Mouse (Mus musculus): Measurements from ENCODE around the gene Bola3. TPM values are rescaled to one million over a fixed set of nuclear protein-coding genes. Genes with fewer than 3 reads are reported as not detected.
A peak's percentile ranks its signal among the peaks of the same experiment; 100 is the strongest.

Gene Bola3
- total RNA-seq, 2 experiments from 2014 or later: 90.1 to 127 TPM

DNA sequence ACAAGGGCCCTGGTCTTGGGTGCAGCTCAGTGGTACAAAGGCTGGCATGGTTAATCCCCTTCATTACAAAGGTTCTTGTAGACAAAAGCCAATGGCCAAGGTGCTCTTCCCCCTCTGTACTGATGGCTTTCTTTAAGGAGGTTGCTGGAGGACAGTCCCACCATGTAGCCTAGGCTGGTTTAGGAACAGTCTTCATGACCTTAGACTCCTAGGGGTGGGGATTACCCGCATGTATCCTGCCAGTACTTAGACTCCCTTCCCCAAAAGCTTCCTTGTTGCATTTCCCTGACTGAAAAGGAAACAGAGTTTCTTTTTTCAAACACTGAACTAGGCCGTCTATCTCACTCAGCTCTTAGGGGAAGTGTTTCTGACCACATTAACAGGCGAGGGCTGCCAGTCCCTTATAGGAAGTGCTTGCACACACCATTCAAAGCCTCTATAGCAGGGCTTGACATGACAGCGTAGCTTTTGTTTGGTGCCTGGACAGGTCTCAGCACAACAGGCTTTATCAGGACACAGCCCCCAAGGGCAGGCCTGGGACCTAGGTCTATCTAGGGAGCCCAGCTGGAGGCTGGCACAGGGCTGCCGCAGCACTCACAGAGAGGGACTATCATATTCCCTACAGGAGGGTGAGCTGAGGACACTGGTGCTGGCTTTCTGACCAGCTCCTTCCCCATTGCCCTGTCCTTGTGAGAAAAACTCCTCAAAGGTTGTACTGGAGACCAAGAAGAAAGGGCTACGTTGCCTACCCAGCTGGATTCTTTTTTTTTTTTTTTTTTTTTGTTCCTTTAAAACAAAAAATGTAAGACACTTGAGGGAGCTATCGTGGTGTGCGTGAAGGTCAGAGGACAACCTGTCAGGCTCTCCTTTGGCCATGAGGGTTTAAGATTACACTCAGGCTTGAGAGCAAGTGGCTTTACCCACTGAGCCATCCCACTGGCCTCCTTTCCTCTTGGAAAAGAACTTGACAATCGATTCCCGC lies 32.9 kb downstream of the Bola3 start:
- ATAC-seq (replicated peaks; ENCODE audit: low FRiP score, low TSS enrichment, poor library complexity, severe bottlenecking): peak; percentile 98

DNA sequence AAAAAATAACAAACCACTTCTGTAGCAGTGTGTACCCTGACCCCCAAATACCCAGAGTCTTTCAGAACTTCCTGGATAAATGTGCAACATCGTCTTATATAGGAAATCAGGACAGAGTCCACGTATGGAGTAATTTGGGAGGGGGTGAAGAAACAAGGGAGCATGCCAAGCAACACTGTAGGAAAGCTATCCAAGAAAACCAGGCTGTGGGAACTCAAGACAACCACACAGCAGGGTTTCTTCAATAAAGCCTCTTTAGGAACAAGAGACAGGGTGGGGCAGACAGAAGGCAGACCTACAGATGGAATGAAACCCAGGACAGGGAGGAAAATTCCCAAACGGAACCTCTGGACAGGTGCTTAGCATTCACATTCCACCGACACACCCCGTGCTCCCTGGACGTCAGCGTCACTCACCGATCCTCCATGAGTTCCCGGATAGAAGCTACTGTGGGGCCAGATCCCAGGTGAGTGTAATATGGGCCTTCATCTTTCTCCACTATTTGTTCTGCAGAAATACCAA lies 36.7 kb downstream of the Bola3 start:
- ATAC-seq (replicated peaks; ENCODE audit: low FRiP score, low TSS enrichment, poor library complexity, severe bottlenecking): no peak

DNA sequence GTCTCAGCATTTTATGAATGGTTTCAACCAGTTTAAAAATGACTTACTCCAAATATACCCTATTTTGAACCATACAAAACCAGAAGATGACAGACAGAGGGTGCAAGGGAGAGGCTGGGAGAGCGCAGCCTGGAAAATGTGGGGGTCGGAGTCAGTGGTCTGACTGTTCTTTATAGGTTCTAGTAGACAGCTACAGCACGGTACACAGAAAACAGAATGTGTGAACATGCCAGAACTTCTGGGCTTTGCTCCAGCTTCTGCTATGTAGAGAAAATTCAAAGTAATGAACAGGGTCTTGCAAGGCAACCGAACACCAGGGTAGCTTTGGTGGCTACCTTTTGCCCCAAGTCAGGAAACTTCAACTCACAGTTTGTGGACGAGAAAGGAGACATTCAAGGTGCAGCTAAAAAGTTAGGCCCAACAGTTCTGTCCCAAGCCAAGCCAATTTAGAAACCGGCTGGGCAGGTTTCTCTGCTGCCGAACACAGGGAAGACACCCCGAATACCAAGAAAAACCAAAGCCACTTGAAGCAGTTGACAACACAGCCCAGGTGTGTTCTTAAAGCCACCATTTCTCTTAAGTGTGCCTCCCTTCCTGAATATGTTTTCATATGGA lies 43.3 kb downstream of the Bola3 start:
- ATAC-seq (replicated peaks; ENCODE audit: low FRiP score, low TSS enrichment, poor library complexity, severe bottlenecking): no peak

DNA sequence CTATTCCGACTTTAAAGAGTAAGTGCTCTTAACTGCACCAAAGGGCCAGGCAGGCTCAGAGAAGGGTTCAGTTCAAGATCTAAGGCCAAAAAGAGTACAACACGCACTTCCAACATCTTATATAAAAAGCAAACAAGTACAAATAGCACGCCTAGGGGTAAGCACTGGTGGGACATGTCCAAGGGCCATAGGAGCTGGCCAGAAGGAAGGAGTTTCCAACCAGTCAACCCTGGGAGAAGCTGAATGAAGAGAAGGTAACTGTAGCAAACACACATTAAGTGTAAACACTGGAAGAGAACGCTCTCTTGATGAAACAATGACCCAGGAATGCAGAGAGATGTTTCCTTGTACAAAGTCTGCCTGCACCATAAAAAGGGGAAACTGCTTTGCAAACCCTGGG lies 45.2 kb downstream of the Bola3 start:
- ATAC-seq (replicated peaks; ENCODE audit: low FRiP score, low TSS enrichment, poor library complexity, severe bottlenecking): no peak

DNA sequence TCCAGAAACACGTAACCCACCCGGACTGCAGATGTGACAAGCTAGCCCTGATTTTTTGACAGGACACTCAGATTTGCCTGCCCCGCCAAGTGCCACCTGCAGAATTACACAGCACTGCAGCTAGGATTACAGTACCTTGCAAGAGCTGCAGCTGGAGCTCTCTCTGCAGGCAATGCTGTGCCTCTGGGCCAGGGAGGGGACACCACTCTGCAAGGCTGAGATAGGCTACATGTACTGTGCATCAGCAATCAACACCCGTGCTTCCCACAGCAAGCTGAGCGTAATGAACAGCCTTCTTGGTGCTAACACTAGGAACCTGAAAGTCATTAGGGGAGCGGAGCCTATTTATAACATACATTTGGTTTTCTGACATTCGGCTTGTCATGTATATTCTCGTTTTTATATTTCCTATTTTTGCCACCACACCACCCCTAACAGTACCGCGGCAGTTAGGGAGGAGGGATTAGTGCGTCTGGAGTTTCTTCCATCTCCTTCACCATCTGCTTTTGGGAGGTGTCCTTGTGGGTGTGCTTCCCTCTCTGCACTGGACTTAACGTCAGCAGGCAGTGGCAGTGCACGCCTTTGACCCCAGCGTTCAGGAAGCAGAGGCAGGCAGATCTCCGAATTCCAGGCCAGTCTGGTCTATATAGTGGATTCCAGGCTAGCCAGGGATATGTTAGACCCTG lies 46.7 kb downstream of the Bola3 start:
- ATAC-seq (replicated peaks; ENCODE audit: low FRiP score, low TSS enrichment, poor library complexity, severe bottlenecking): peak; percentile 93

DNA sequence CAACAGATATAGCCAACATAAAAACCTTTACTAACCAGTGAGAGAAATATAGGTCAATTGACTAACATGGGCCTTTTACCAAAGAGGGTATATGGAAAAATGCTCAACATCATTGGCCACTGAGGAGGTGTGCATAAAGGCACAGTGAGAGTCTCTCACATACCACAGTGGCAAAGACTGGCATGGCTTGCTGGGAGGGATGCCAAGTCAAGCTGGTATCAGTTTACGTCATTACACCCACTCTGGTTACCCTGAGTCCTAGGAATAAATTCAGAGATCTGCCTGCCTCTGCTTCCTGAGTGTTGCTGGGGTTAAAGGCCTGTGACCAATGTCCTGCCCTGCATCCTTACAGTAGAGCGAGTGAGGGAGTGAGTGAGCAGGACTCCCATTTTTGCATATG lies 47.8 kb downstream of the Bola3 start:
- ATAC-seq (replicated peaks; ENCODE audit: low FRiP score, low TSS enrichment, poor library complexity, severe bottlenecking): no peak

DNA sequence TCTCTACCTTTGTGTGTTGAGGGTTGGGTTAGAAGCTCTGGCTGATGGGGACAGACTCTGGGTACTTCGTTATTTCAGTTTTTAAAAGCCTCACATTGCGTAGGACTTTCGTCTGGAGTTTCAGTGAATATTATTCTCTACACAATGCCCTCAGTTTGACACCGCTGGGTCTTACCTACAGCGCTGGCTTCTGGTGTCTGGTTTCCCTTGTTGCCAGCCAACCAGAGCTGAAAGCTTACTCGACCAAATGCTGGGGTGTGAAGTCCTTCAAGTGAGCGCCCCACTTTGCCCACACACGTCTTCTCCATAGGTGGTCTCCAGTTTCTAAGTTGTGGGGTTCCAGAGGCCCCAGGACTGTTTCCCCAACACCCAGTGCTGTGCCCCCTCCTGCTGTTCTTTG lies 48.8 kb downstream of the Bola3 start:
- no peak for ATAC-seq (replicated peaks; ENCODE audit: low FRiP score, low TSS enrichment, poor library complexity, severe bottlenecking)

DNA sequence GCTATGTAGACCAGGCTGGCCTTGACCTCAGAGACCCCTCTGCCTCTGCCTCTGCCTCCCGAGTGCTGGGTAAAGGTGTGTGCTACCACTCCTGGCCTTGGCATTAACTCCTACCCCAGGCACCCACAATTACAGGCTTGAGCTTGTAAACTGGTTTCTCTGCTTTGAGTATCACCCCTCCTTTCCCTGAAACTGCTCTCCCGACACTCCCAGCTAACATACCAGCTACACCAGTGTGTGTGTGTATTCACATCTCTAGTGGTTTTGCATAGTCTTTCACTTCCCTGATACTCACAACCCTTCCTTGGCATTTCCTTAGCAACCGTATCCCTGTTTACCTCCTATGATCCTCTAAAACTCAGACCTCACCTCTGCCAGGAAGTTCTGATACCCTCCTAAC lies 50.8 kb downstream of the Bola3 start:
- ATAC-seq (replicated peaks; ENCODE audit: low FRiP score, low TSS enrichment, poor library complexity, severe bottlenecking): no peak

DNA sequence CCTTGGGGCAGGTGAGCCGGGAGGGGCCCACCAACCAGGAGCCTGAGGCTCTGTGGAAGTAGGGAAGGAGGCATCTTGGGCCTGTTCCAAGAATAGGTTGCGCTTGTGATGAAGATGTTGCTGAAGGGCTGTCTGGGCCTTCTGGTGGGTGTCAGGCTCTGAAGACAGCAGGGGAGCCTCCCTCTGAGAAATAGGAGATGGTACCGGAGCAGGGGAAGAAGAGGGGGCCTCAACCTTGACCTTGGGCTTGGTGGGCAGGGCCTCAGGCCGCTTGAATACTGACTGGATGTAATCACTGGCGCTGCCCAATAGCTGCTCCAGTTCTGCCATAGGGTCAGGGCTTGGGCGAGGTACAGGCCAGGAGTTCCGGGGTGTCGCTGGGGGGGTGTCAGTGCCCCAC lies 54.5 kb downstream of the Bola3 start:
- ATAC-seq (replicated peaks; ENCODE audit: low FRiP score, low TSS enrichment, poor library complexity, severe bottlenecking): no peak

DNA sequence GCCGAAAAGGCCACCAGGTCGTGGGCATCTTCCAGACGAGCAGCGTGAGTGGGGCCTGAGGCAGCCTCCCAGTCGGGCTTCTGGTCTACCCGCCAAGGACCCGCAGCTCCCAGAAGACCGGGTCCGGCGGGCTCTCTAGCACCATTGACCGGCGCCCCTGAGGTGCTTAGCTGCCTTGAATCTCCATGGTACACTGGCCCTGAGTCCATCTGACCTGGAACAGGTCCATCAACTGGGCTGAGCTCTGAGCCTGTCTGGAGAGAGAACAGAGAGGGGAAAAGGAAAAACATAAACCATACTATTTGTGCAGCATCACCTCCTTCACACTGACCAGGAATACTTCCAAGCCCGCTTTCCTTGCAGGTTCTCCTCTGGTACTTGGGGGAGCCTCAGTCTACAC lies 55.6 kb downstream of the Bola3 start:
- ATAC-seq (replicated peaks; ENCODE audit: low FRiP score, low TSS enrichment, poor library complexity, severe bottlenecking): no peak

DNA sequence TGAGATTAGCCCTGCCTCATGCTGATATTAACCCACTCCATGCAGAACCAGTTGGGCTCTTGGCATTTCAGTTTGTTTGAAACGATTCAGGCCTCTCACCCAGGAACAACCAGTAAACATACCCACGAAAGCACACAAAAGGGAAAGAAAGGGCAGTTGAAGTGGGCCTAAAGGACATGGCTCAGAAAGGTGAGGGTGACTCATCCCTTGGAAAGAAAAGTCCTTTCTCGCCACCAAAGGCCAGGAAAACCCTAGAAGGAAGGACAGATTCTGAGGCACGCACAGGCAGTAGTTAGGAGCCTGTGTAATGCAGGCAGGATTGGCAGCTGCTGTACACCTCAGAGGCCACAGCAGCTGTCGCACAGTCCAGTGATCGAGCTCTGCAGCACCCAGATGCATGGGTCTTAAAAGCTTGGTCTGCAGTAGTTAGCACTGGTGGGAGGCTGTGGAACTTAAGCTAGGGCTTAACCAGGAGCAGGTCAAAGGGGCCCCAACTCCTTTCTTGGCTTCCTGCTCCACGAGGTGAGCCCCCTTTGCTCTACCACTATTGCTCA lies 56.6 kb downstream of the Bola3 start:
- no peak for ATAC-seq (replicated peaks; ENCODE audit: low FRiP score, low TSS enrichment, poor library complexity, severe bottlenecking)

DNA sequence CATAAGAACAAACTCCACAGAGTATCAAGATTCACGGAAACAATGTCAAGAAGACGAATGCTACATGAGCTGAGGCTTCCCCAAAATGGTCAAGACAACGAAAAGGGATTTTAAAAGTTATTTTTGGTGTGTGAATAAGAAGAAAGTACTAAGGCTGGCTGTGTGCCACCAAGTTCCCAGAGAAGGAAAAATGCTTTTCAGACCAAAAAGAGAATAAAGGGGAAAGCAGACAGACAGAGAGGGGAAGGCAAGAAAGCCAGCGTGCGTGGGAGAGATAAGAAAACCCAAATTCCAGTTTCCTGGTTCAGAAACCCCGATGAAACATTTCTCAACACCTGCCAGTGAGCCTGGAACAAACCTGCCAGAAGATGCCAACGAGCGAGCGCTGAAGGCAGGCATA lies 59.6 kb downstream of the Bola3 start:
- ATAC-seq (replicated peaks; ENCODE audit: low FRiP score, low TSS enrichment, poor library complexity, severe bottlenecking): no peak

Other genes with a start within 250 kb of the Bola3 start
- 11.3 and 11.7 TPM in 2 replicates for gene Ccdc142, start 247.5 kb upstream of the Bola3 start, total RNA-seq (2014; fragmentation: Nextera tagmentation)
- gene Ccdc142, start 247.5 kb upstream of the Bola3 start, total RNA-seq (2017): 0.38 and 13.3 TPM in 2 replicates
- gene Gm42688, start 247.5 kb upstream of the Bola3 start, total RNA-seq (2014; fragmentation: Nextera tagmentation): 7.7 and 8.3 TPM in 2 replicates
- gene Gm42688, start 247.5 kb upstream of the Bola3 start, total RNA-seq (2017): 3.0 and 5.4 TPM in 2 replicates
- 50.1 and 97.7 TPM in 2 replicates for gene Mrpl53, start 240.1 kb upstream of the Bola3 start, total RNA-seq (2014; fragmentation: Nextera tagmentation)
- gene Mrpl53, start 240.1 kb upstream of the Bola3 start, total RNA-seq (2017): 37.2 and 37.5 TPM in 2 replicates
- 76.2 and 97.3 TPM in 2 replicates for gene Mogs, start 233.7 kb upstream of the Bola3 start, total RNA-seq (2014; fragmentation: Nextera tagmentation)
- gene Mogs, start 233.7 kb upstream of the Bola3 start, total RNA-seq (2017): 88.3 and 127 TPM in 2 replicates
- gene Wbp1, start 227.6 kb upstream of the Bola3 start, total RNA-seq (2014; fragmentation: Nextera tagmentation): 29.1 and 56.6 TPM in 2 replicates
- gene Wbp1, start 227.6 kb upstream of the Bola3 start, total RNA-seq (2017): 61.5 and 75.1 TPM in 2 replicates
- gene Ino80b, start 223.7 kb upstream of the Bola3 start, total RNA-seq (2014; fragmentation: Nextera tagmentation): 11.2 and 20.1 TPM in 2 replicates
- 28.8 and 32.8 TPM in 2 replicates for gene Ino80b, start 223.7 kb upstream of the Bola3 start, total RNA-seq (2017)
- gene Rtkn, start 213.7 kb upstream of the Bola3 start, total RNA-seq (2014; fragmentation: Nextera tagmentation): 0.49 TPM in 1 of 2 replicates, not detected in the other
- gene Rtkn, start 213.7 kb upstream of the Bola3 start, total RNA-seq (2017): 0.42 TPM in 1 of 2 replicates, not detected in the other
- 4.5 TPM in 1 of 2 replicates, not detected in the other for gene Wdr54, start 192.8 kb upstream of the Bola3 start, total RNA-seq (2014; fragmentation: Nextera tagmentation)
- not detected in 2 replicates for gene Wdr54, start 192.8 kb upstream of the Bola3 start, total RNA-seq (2017)
- gene 1700003E16Rik, start 192.7 kb upstream of the Bola3 start, total RNA-seq (2014; fragmentation: Nextera tagmentation): 0.52 TPM in 1 of 2 replicates, not detected in the other
- not detected in 2 replicates for gene 1700003E16Rik, start 192.7 kb upstream of the Bola3 start, total RNA-seq (2017)
- gene Dctn1, start 183.2 kb upstream of the Bola3 start, total RNA-seq (2014; fragmentation: Nextera tagmentation): 45.8 and 68.1 TPM in 2 replicates
- 30.5 and 42.4 TPM in 2 replicates for gene Dctn1, start 183.2 kb upstream of the Bola3 start, total RNA-seq (2017)
- not detected in 2 replicates for gene Slc4a5, start 129.3 kb upstream of the Bola3 start, total RNA-seq (2014; fragmentation: Nextera tagmentation)
- 0.91 TPM in 1 of 2 replicates, not detected in the other for gene Slc4a5, start 129.3 kb upstream of the Bola3 start, total RNA-seq (2017)
- 20.4 and 44.9 TPM in 2 replicates for gene Mthfd2, start 23.2 kb upstream of the Bola3 start, total RNA-seq (2014; fragmentation: Nextera tagmentation)
- gene Mthfd2, start 23.2 kb upstream of the Bola3 start, total RNA-seq (2017): 26.9 and 30.5 TPM in 2 replicates
- 58.8 and 60.6 TPM in 2 replicates for gene Mob1a, start 23.1 kb upstream of the Bola3 start, total RNA-seq (2014; fragmentation: Nextera tagmentation)
- gene Mob1a, start 23.1 kb upstream of the Bola3 start, total RNA-seq (2017): 117 and 119 TPM in 2 replicates
- gene Tet3, start 109.9 kb downstream of the Bola3 start, total RNA-seq (2014; fragmentation: Nextera tagmentation): 46.9 and 55.9 TPM in 2 replicates
- 12.6 and 13.5 TPM in 2 replicates for gene Tet3, start 109.9 kb downstream of the Bola3 start, total RNA-seq (2017)
- gene Dguok, start 157.8 kb downstream of the Bola3 start, total RNA-seq (2014; fragmentation: Nextera tagmentation): 53.6 and 64.2 TPM in 2 replicates
- gene Dguok, start 157.8 kb downstream of the Bola3 start, total RNA-seq (2017): 35.7 and 37.9 TPM in 2 replicates
- gene Actg2, start 187.1 kb downstream of the Bola3 start, total RNA-seq (2014; fragmentation: Nextera tagmentation): not detected in 2 replicates
- gene Actg2, start 187.1 kb downstream of the Bola3 start, total RNA-seq (2017): not detected in 2 replicates
- 22.7 and 24.9 TPM in 2 replicates for gene Stambp, start 223.6 kb downstream of the Bola3 start, total RNA-seq (2014; fragmentation: Nextera tagmentation)
- gene Stambp, start 223.6 kb downstream of the Bola3 start, total RNA-seq (2017): 2.4 and 3.2 TPM in 2 replicates

Measured in megakaryocyte-erythroid progenitor cell, adult 5-6 weeks (primary cell).